Mouse (Mus musculus) embryonic facial prominence, embryonic 10.5 days (tissue): ENCODE measurements around the gene Igsf3. TPM values are rescaled to one million over a fixed set of nuclear protein-coding genes. Genes with fewer than 3 reads are reported as not detected.

Experiments used
- DNase-seq: peaks from one replicate; pipeline ENCODE4 v3.0.0-alpha.2; 2017; ENCODE audit warnings: low spot score
- H3K27ac ChIP-seq: fragments of 300-500 bp; sonication (generic); replicated peaks from 2 replicates; pipeline ENCODE4 v1.5.1; 2016; ENCODE audit warnings: mild to moderate bottlenecking
- H3K27me3 ChIP-seq: fragments of 300-500 bp; sonication (generic); replicated peaks from 2 replicates; pipeline ENCODE4 v1.6.1; 2016; ENCODE audit warnings: low read depth, mild to moderate bottlenecking; ENCODE audit not compliant: poor library complexity, severe bottlenecking
- H3K36me3 ChIP-seq: fragments of 300-500 bp; sonication (generic); replicated peaks from 2 replicates; pipeline ENCODE4 v1.6.1; 2016; ENCODE audit warnings: mild to moderate bottlenecking, moderate library complexity
- H3K4me1 ChIP-seq: fragments of 300-500 bp; sonication (generic); 2 replicates; pipeline ENCODE4 v1.6.1; 2016
- H3K4me3 ChIP-seq: fragments of 300-500 bp; sonication (generic); 2 replicates; pipeline ENCODE4 v1.5.1; 2016; ENCODE audit warnings: mild to moderate bottlenecking, moderate library complexity
- H3K9me3 ChIP-seq: fragments of 300-500 bp; sonication (generic); 2 replicates; pipeline ENCODE4 v1.6.1; 2016; ENCODE audit warnings: mild to moderate bottlenecking
- WGBS: fragments of 180-500 bp; shearing (Covaris S2); methylation state at CpG from one replicate; pipeline ENCODE4 v1.1.7; 2016; 5-methylcytosine and 5-hydroxymethylcytosine counted together
- polyA plus RNA-seq: library from polyadenylated mRNA; unstranded; fragments of >200 nt; fragmentation: Nextera tagmentation; extraction: Ambion mirVana; gene quantifications from 2 replicates; pipeline ENCODE4 v1.2.1, GENCODE M21; 2016

Igsf3 gene
- polyA plus RNA-seq: 52.1 and 59.2 TPM in 2 replicates

GRCm38 (mm10) chr3:101376538-101377247 is at the start of gene Igsf3:
Gene Igsf3 (plus strand): TSS chr3:101377083.
- peak; percentile 93 for DNase-seq
- 3% methylated on average over 56 of the region's 56 CpGs for WGBS
- Histone ChIP-seq H3K9me3 (no peaks in the 10 kb centered on the region), H3K36me3 (no peaks in the 10 kb centered on the region), H3K27ac (peak within 1 kb of the TSS; percentile 93), H3K4me3 (peak within 1 kb of the TSS; percentile 95), H3K4me1 (peaks cover 64% of the 10 kb centered on the region), H3K27me3 (0 out of 2 replicates have a peak, but pooled peaks cover 9% of the 10 kb centered on the region)

- H3K4me1 ChIP-seq: peaks cover 23% of the 10 kb centered on the region
- H3K36me3 ChIP-seq: no peaks in the 10 kb centered on the region
- WGBS: 60% methylated on average over 2 of the region's 2 CpGs
- H3K9me3 ChIP-seq: no peaks in the 10 kb centered on the region
- no peak for DNase-seq
- H3K27ac ChIP-seq: peak overlapping the region; percentile 61
- H3K4me3 ChIP-seq: no peak overlapping the region
- no peaks in the 10 kb centered on the region for H3K27me3 ChIP-seq
These were observed 49.6 kb upstream of the Igsf3 start for GRCm38 (mm10) chr3:101327248-101327647.

- 39% methylated on average over 7 of the region's 7 CpGs for WGBS
- H3K36me3 ChIP-seq: no peaks in the 10 kb centered on the region
- no peak overlapping the region for H3K4me3 ChIP-seq
- H3K9me3 ChIP-seq: no peaks in the 10 kb centered on the region
- peak; percentile 66 for DNase-seq
- peaks cover 18% of the 10 kb centered on the region for H3K4me1 ChIP-seq
- peak overlapping the region; percentile 52; the same call in 1 of the 2 replicates for H3K27ac ChIP-seq
- no peaks in the 10 kb centered on the region for H3K27me3 ChIP-seq
These were observed 48.3 kb upstream of the Igsf3 start for GRCm38 (mm10) chr3:101328617-101329016.

GRCm38 (mm10) chr3:101343199-101343924 is 33.5 kb upstream of the Igsf3 start:
- Histone ChIP-seq H3K4me3 (no peak overlapping the region), H3K36me3 (no peaks in the 10 kb centered on the region), H3K27ac (no peak overlapping the region), H3K4me1 (peaks cover 15% of the 10 kb centered on the region), H3K9me3 (0 out of 2 replicates have a peak, but pooled peaks cover 5% of the 10 kb centered on the region), H3K27me3 (0 out of 2 replicates have a peak, but pooled peaks cover 4% of the 10 kb centered on the region)
- 92% methylated on average over 9 of the region's 9 CpGs for WGBS
- DNase-seq: no peak

GRCm38 (mm10) chr3:101344246-101344645 is 32.6 kb upstream of the Igsf3 start:
- Histone ChIP-seq H3K4me3 (no peak overlapping the region), H3K9me3 (0 out of 2 replicates have a peak, but pooled peaks cover 5% of the 10 kb centered on the region), H3K27ac (no peak overlapping the region), H3K36me3 (no peaks in the 10 kb centered on the region), H3K4me1 (peaks cover 20% of the 10 kb centered on the region), H3K27me3 (0 out of 2 replicates have a peak, but pooled peaks cover 4% of the 10 kb centered on the region)
- no peak for DNase-seq
- 86% methylated on average over 3 of the region's 3 CpGs for WGBS

- H3K27me3 ChIP-seq: 0 out of 2 replicates have a peak, but pooled peaks cover 4% of the 10 kb centered on the region
- H3K4me3 ChIP-seq: no peak overlapping the region
- no peaks in the 10 kb centered on the region for H3K36me3 ChIP-seq
- H3K9me3 ChIP-seq: 0 out of 2 replicates have a peak, but pooled peaks cover 5% of the 10 kb centered on the region
- H3K27ac ChIP-seq: no peak overlapping the region
- 77% methylated on average over 6 of the region's 6 CpGs for WGBS
- no peak for DNase-seq
- peaks cover 30% of the 10 kb centered on the region for H3K4me1 ChIP-seq
These were observed 31.6 kb upstream of the Igsf3 start for GRCm38 (mm10) chr3:101345299-101345698.

- H3K36me3 ChIP-seq: no peaks in the 10 kb centered on the region
- 0 out of 2 replicates have a peak, but pooled peaks cover 5% of the 10 kb centered on the region for H3K9me3 ChIP-seq
- H3K4me1 ChIP-seq: peaks cover 33% of the 10 kb centered on the region
- H3K4me3 ChIP-seq: no peak overlapping the region
- no peak for DNase-seq
- no peak overlapping the region for H3K27ac ChIP-seq
- H3K27me3 ChIP-seq: 0 out of 2 replicates have a peak, but pooled peaks cover 4% of the 10 kb centered on the region
- WGBS: 90% methylated on average over 1 of the region's 1 CpGs
These were observed 30.1 kb upstream of the Igsf3 start for GRCm38 (mm10) chr3:101346806-101347205.

GRCm38 (mm10) chr3:101348501-101349161 is 28.3 kb upstream of the Igsf3 start:
- H3K4me1 ChIP-seq: peaks cover 33% of the 10 kb centered on the region
- H3K27me3 ChIP-seq: 0 out of 2 replicates have a peak, but pooled peaks cover 4% of the 10 kb centered on the region
- no peaks in the 10 kb centered on the region for H3K36me3 ChIP-seq
- 62% methylated on average over 9 of the region's 9 CpGs for WGBS
- 0 out of 2 replicates have a peak, but pooled peaks cover 3% of the 10 kb centered on the region for H3K9me3 ChIP-seq
- H3K4me3 ChIP-seq: no peak overlapping the region
- H3K27ac ChIP-seq: peak overlapping the region; percentile 55; the same call in 1 of the 2 replicates
- DNase-seq: no peak

GRCm38 (mm10) chr3:101349542-101350307 is 27.2 kb upstream of the Igsf3 start:
- Histone ChIP-seq H3K27me3 (0 out of 2 replicates have a peak, but pooled peaks cover 4% of the 10 kb centered on the region), H3K9me3 (0 out of 2 replicates have a peak, but pooled peaks cover 3% of the 10 kb centered on the region), H3K27ac (peak overlapping the region; percentile 44), H3K4me1 (peaks cover 33% of the 10 kb centered on the region), H3K36me3 (no peaks in the 10 kb centered on the region), H3K4me3 (no peak overlapping the region)
- no peak for DNase-seq
- 58% methylated on average over 6 of the region's 6 CpGs for WGBS

- 0 out of 2 replicates have a peak, but pooled peaks cover 4% of the 10 kb centered on the region for H3K27me3 ChIP-seq
- H3K9me3 ChIP-seq: 0 out of 2 replicates have a peak, but pooled peaks cover 3% of the 10 kb centered on the region
- no peak overlapping the region for H3K4me3 ChIP-seq
- WGBS: 66% methylated on average over 4 of the region's 4 CpGs
- no peak for DNase-seq
- peak overlapping the region; percentile 44; the same call in 1 of the 2 replicates for H3K27ac ChIP-seq
- peaks cover 35% of the 10 kb centered on the region for H3K4me1 ChIP-seq
- H3K36me3 ChIP-seq: no peaks in the 10 kb centered on the region
These were observed 26.5 kb upstream of the Igsf3 start for GRCm38 (mm10) chr3:101350406-101350805.

GRCm38 (mm10) chr3:101354490-101354889 is 22.4 kb upstream of the Igsf3 start:
- DNase-seq: no peak
- peaks cover 26% of the 10 kb centered on the region for H3K4me1 ChIP-seq
- no peak overlapping the region; the same call in 1 of the 2 replicates for H3K27ac ChIP-seq
- no peaks in the 10 kb centered on the region for H3K36me3 ChIP-seq
- H3K27me3 ChIP-seq: no peaks in the 10 kb centered on the region
- 0 out of 2 replicates have a peak, but pooled peaks cover 3% of the 10 kb centered on the region for H3K9me3 ChIP-seq
- no peak overlapping the region for H3K4me3 ChIP-seq
